7 mouse cellular contexts compared by ENCODE assay signal in genomic region chrX:170000642-170001387, GRCm38 (mm10). TPM values are rescaled to one million over a fixed set of nuclear protein-coding genes. Genes with fewer than 3 reads are reported as not detected.
DNase-seq lines count a peak whose midpoint lies in the region; ATAC-seq lines count a peak whose summit lies in the region.
"Not testable (repeated sequence)": the region's sequence is repeated elsewhere in the genome, so short reads cannot be mapped to it uniquely, and the experiment has no call there.

No protein-coding gene starts in this region.

- H3K4me3 ChIP-seq in forebrain, embryonic 12.5 days (replicated peaks); hindbrain, embryonic 11.5 days (ENCODE audit: low read depth, low read length); liver, embryonic 11.5 days (ENCODE audit: low read depth, low read length); midbrain, embryonic 12.5 days: not testable (repeated sequence)

- not testable (repeated sequence) for ATAC-seq in forebrain, embryonic 12.5 days (ENCODE audit: low FRiP score); hindbrain, embryonic 11.5 days (ENCODE audit: low FRiP score); liver, embryonic 11.5 days (replicated peaks; ENCODE audit: low FRiP score); midbrain, embryonic 12.5 days (ENCODE audit: low FRiP score, low read depth)

- peak overlapping the region; percentile 5; the same call in 1 of the 2 replicates for H3K27ac ChIP-seq in forebrain, embryonic 12.5 days
- peak overlapping the region; percentile 4; the same call in 1 of the 2 replicates for H3K27ac ChIP-seq in hindbrain, embryonic 11.5 days (ENCODE audit: low read depth, low read length)
- H3K27ac ChIP-seq in liver, embryonic 11.5 days (ENCODE audit: low read depth, low read length), result not testable (repeated sequence)
- peak overlapping the region; percentile 0; the same call in 1 of the 2 replicates for H3K27ac ChIP-seq in midbrain, embryonic 12.5 days (replicated peaks)

- H3K9me3 ChIP-seq in forebrain, embryonic 12.5 days; midbrain, embryonic 12.5 days: not testable (repeated sequence)
- H3K9me3 ChIP-seq in hindbrain, embryonic 11.5 days (ENCODE audit: control insufficient read depth, low read length), result peaks cover 13% of the 10 kb centered on the region
- H3K9me3 ChIP-seq in liver, embryonic 11.5 days (ENCODE audit: control insufficient read depth, low read length), result peaks cover 14% of the 10 kb centered on the region

- DNase-seq in NIH3T3 (ENCODE audit: low read depth), result peak; percentile 62
- peak; percentile 1 for DNase-seq in embryo, embryonic 11 days
- not testable (repeated sequence) for DNase-seq in hindbrain, embryonic 11.5 days (ENCODE audit: low spot score)
- DNase-seq in liver, embryonic 11.5 days (ENCODE audit: low spot score), result peak; percentile 18
- peak; percentile 29 to 40 for DNase-seq in right cerebral cortex, postnatal 10 days (ENCODE audit: low spot score in 2 of 2)

- H3K4me2 ChIP-seq in forebrain, embryonic 12.5 days; hindbrain, embryonic 11.5 days (replicated peaks; ENCODE audit: low read depth, low read length); liver, embryonic 11.5 days; midbrain, embryonic 12.5 days (replicated peaks): not testable (repeated sequence)

- not testable (repeated sequence) for H3K9ac ChIP-seq in forebrain, embryonic 12.5 days; hindbrain, embryonic 11.5 days (ENCODE audit: low read depth, low read length); liver, embryonic 11.5 days (ENCODE audit: low read depth, low read length); midbrain, embryonic 12.5 days (replicated peaks)

- WGBS in forebrain, embryonic 12.5 days, result 34% methylated on average over 6 of the region's 6 CpGs
- 36% methylated on average over 6 of the region's 6 CpGs for WGBS in hindbrain, embryonic 11.5 days
- WGBS in liver, embryonic 11.5 days, result 41% methylated on average over 6 of the region's 6 CpGs
- 33% methylated on average over 6 of the region's 6 CpGs for WGBS in midbrain, embryonic 12.5 days

- not testable (repeated sequence) for H3K27me3 ChIP-seq in forebrain, embryonic 12.5 days; hindbrain, embryonic 11.5 days (ENCODE audit: control insufficient read depth, insufficient read depth, low read length); liver, embryonic 11.5 days (replicated peaks; ENCODE audit: control insufficient read depth, insufficient read depth, low read length); midbrain, embryonic 12.5 days

- H3K36me3 ChIP-seq in forebrain, embryonic 12.5 days (replicated peaks); hindbrain, embryonic 11.5 days (ENCODE audit: control insufficient read depth, insufficient read depth, low read length); liver, embryonic 11.5 days (ENCODE audit: control insufficient read depth, insufficient read depth, low read length); midbrain, embryonic 12.5 days: not testable (repeated sequence)

- not testable (repeated sequence) for H3K4me1 ChIP-seq in forebrain, embryonic 12.5 days; hindbrain, embryonic 11.5 days (replicated peaks; ENCODE audit: control insufficient read depth, insufficient read depth, low read length); liver, embryonic 11.5 days (replicated peaks; ENCODE audit: control insufficient read depth, insufficient read depth, low read length); midbrain, embryonic 12.5 days

RNA-seq across cellular contexts. Expression of gene Gm21887, which starts 8.6 kb away (rescaled TPM):
- 181 and 277 TPM in 2 replicates for polyA plus RNA-seq in forebrain, embryonic 12.5 days (2016; fragmentation: Nextera tagmentation; extraction: Ambion mirVana)
- 174 and 175 TPM in 2 replicates for polyA plus RNA-seq in hindbrain, embryonic 11.5 days (2014; fragmentation: Nextera tagmentation; extraction: Ambion mirVana)
- 217 and 306 TPM in 2 replicates for polyA plus RNA-seq in liver, embryonic 11.5 days (2014; fragmentation: Nextera tagmentation; extraction: Ambion mirVana)
- 187 and 270 TPM in 2 replicates for polyA plus RNA-seq in midbrain, embryonic 12.5 days (2016; fragmentation: Nextera tagmentation; extraction: Ambion mirVana)
